Mouse (Mus musculus) cerebellum, postnatal 4 days (tissue): ENCODE data around the gene Il18r1.

Source experiments
- DNase-seq, 2 experiments: peaks; one replicate each; pipeline ENCODE4 v3.0.0; 2022; ENCODE audit warnings: low spot score in 2 of 2, mixed read lengths in 1 of 2

Gene Il18r1

GRCm38 (mm10) chr1:40494594-40494993, 29.2 kb downstream of the Il18r1 start:
- no peak for DNase-seq

GRCm38 (mm10) chr1:40499708-40500107, 34.4 kb downstream of the Il18r1 start:
- DNase-seq: no peak

GRCm38 (mm10) chr1:40501126-40501525, 35.8 kb downstream of the Il18r1 start:
- no peak for DNase-seq

- DNase-seq: no peak
Observed at GRCm38 (mm10) chr1:40501546-40502398, 36.4 kb downstream of the Il18r1 start.

- DNase-seq: no peak
Observed at GRCm38 (mm10) chr1:40504548-40504947, 39.2 kb downstream of the Il18r1 start.

- DNase-seq: no peak
Observed at GRCm38 (mm10) chr1:40514851-40515585, 49.7 kb downstream of the Il18r1 start, which contains the start of gene Il18rap. TSS of gene Il18rap (plus strand) at chr1:40515362.

- no peak for DNase-seq
Observed at GRCm38 (mm10) chr1:40516364-40516763, 51.0 kb downstream of the Il18r1 start.

GRCm38 (mm10) chr1:40522918-40523317, 57.6 kb downstream of the Il18r1 start:
- DNase-seq: no peak

- no peak for DNase-seq
Observed at GRCm38 (mm10) chr1:40523971-40524722, 58.8 kb downstream of the Il18r1 start.

GRCm38 (mm10) chr1:40529287-40529686, 63.9 kb downstream of the Il18r1 start:
- DNase-seq: no peak

- no peak for DNase-seq
Observed at GRCm38 (mm10) chr1:40537577-40537976, 72.2 kb downstream of the Il18r1 start.

- peak in 1 of 2 experiments; percentile 62 for DNase-seq
Observed at GRCm38 (mm10) chr1:40544650-40545049, 79.3 kb downstream of the Il18r1 start.

GRCm38 (mm10) chr1:40546645-40547044, 81.3 kb downstream of the Il18r1 start:
- no peak for DNase-seq

- no peak for DNase-seq
Observed at GRCm38 (mm10) chr1:40547064-40547572, 81.8 kb downstream of the Il18r1 start.

GRCm38 (mm10) chr1:40547762-40548161, 82.4 kb downstream of the Il18r1 start:
- DNase-seq: no peak
